Mouse (Mus musculus) CH12.LX (cell line): ENCODE data around the gene Pip5kl1. TPM values are rescaled to one million over a fixed set of nuclear protein-coding genes. Genes with fewer than 3 reads are reported as not detected.

Source experiments
- DNase-seq: peaks from one replicate; pipeline ENCODE4 v3.0.0-alpha.2; 2013; ENCODE audit errors: extremely low read depth
- H3K27ac ChIP-seq: 2 replicates; pipeline ENCODE4 v1.5.1; 2012; ENCODE audit warnings: low read depth, mild to moderate bottlenecking, control low read depth, moderate library complexity; ENCODE audit not compliant: insufficient read depth
- H3K27me3 ChIP-seq: replicated peaks from 2 replicates; pipeline ENCODE3; 2012; ENCODE audit warnings: inconsistent platforms
- H3K36me3 ChIP-seq, 2 experiments: replicated peaks in 1 of 2; 2 replicates each; pipeline versions ENCODE3 to v1.6.1; 2012; ENCODE audit warnings: inconsistent platforms in 1 of 2, low read length in 1 of 2, mild to moderate bottlenecking in 1 of 2, mixed read lengths in 1 of 2, moderate library complexity in 1 of 2; ENCODE audit not compliant: control insufficient read depth in 1 of 2, insufficient read depth in 1 of 2
- H3K4me1 ChIP-seq, 2 experiments: 2 replicates each; pipeline ENCODE4 v1.6.1; 2012; ENCODE audit warnings: inconsistent platforms in 1 of 2, moderate library complexity in 1 of 2; ENCODE audit not compliant: insufficient read depth in 2 of 2, control insufficient read depth in 1 of 2
- H3K4me2 ChIP-seq: 2 replicates; pipeline ENCODE4 v1.6.1; 2012; ENCODE audit warnings: low read depth, mild to moderate bottlenecking, control low read depth; ENCODE audit not compliant: poor library complexity, insufficient read depth, severe bottlenecking
- H3K4me3 ChIP-seq, 3 experiments: fragments of 150-350 bp in 1 of 3; sonication (generic) in 1 of 3; replicated peaks in 1 of 3; 2 replicates each; pipeline versions ENCODE3 to v1.5.1; 2011 to 2012; ENCODE audit warnings: low read depth in 2 of 3, low read length in 2 of 3, mild to moderate bottlenecking in 2 of 3, moderate library complexity in 2 of 3, control low read depth in 1 of 3, improper control_type of control experiment in 1 of 3, inconsistent platforms in 1 of 3, mixed read lengths in 1 of 3; ENCODE audit not compliant: poor library complexity in 1 of 3
- H3K79me2 ChIP-seq: replicated peaks from 2 replicates; pipeline ENCODE4 v1.6.1; 2012; ENCODE audit warnings: mild to moderate bottlenecking, moderate library complexity; ENCODE audit not compliant: control insufficient read depth, poor library complexity, insufficient read depth, severe bottlenecking; ENCODE audit errors: extremely low read depth
- H3K9ac ChIP-seq: 2 replicates; pipeline ENCODE4 v1.6.1; 2012; ENCODE audit warnings: low read depth, mild to moderate bottlenecking, control low read depth, moderate library complexity; ENCODE audit not compliant: insufficient read depth
- H3K9me3 ChIP-seq: replicated peaks from 2 replicates; pipeline ENCODE3; 2012; ENCODE audit warnings: low read length, inconsistent platforms, mixed read lengths
- BHLHE40 ChIP-seq: IDR thresholded peaks from 2 replicates; pipeline ENCODE4 v1.6.1; 2011; ENCODE audit warnings: mild to moderate bottlenecking, low read depth, low read length, improper control_type of control experiment
- CHD1 ChIP-seq: IDR thresholded peaks from 2 replicates; pipeline ENCODE4 v1.6.1; 2012; ENCODE audit warnings: low read depth, low read length, improper control_type of control experiment, inconsistent platforms
- CHD2 ChIP-seq: IDR thresholded peaks from 2 replicates; pipeline ENCODE4 v1.6.1; 2011; ENCODE audit warnings: low read length, improper control_type of control experiment
- CTCF ChIP-seq, 2 experiments: IDR thresholded peaks in 1 of 2; conservative IDR thresholded peaks in 1 of 2; 2 replicates each; pipeline ENCODE4 v1.5.1; 2011 to 2012; ENCODE audit warnings: low read depth in 2 of 2, low read length in 2 of 2, improper control_type of control experiment in 1 of 2, inconsistent platforms in 1 of 2, mild to moderate bottlenecking in 1 of 2, moderate library complexity in 1 of 2
- ELF1 ChIP-seq: IDR thresholded peaks from 2 replicates; pipeline ENCODE4 v1.6.1; 2014; ENCODE audit warnings: low read depth, mild to moderate bottlenecking, inconsistent platforms, low read length, improper control_type of control experiment
- EP300 ChIP-seq: IDR thresholded peaks from 2 replicates; pipeline ENCODE4 v1.6.1; 2011; ENCODE audit warnings: low read length, improper control_type of control experiment
- ETS1 ChIP-seq: conservative IDR thresholded peaks from 2 replicates; pipeline ENCODE4 v1.6.1; 2012; ENCODE audit warnings: low read depth, mild to moderate bottlenecking, inconsistent platforms, low read length, improper control_type of control experiment, moderate library complexity
- GABPA ChIP-seq: IDR thresholded peaks from 2 replicates; pipeline ENCODE4 v1.6.1; 2012; ENCODE audit warnings: low read depth, low read length, improper control_type of control experiment, inconsistent platforms; ENCODE audit not compliant: insufficient replicate concordance
- HCFC1 ChIP-seq: IDR thresholded peaks from 2 replicates; pipeline ENCODE4 v1.6.1; 2012; ENCODE audit warnings: low read depth, mild to moderate bottlenecking, inconsistent platforms, low read length, improper control_type of control experiment
- IRF4 ChIP-seq: IDR thresholded peaks from 2 replicates; pipeline ENCODE4 v1.6.1; 2014; ENCODE audit warnings: low read depth, mild to moderate bottlenecking, inconsistent platforms, low read length, improper control_type of control experiment
- KAT2A ChIP-seq: IDR thresholded peaks from 2 replicates; pipeline ENCODE4 v1.6.1; 2012; ENCODE audit warnings: low read length, improper control_type of control experiment, inconsistent platforms; ENCODE audit not compliant: insufficient replicate concordance
- MAX ChIP-seq: IDR thresholded peaks from 2 replicates; pipeline ENCODE4 v1.6.1; 2011; ENCODE audit warnings: low read length, improper control_type of control experiment
- MAZ ChIP-seq: IDR thresholded peaks from 2 replicates; pipeline ENCODE4 v1.6.1; 2012; ENCODE audit warnings: low read depth, mild to moderate bottlenecking, inconsistent platforms, low read length, improper control_type of control experiment, moderate library complexity
- MEF2A ChIP-seq: IDR thresholded peaks from 2 replicates; pipeline ENCODE4 v1.6.1; 2014; ENCODE audit warnings: low read depth, mild to moderate bottlenecking, inconsistent platforms, low read length, improper control_type of control experiment, borderline replicate concordance
- MXI1 ChIP-seq: IDR thresholded peaks from 2 replicates; pipeline ENCODE4 v1.6.1; 2011; ENCODE audit warnings: mild to moderate bottlenecking, low read depth, low read length, improper control_type of control experiment
- NELFE ChIP-seq: IDR thresholded peaks from 2 replicates; pipeline ENCODE4 v1.6.1; 2011; ENCODE audit warnings: low read depth, low read length, improper control_type of control experiment
- NRF1 ChIP-seq: IDR thresholded peaks from 2 replicates; pipeline ENCODE4 v1.6.1; 2014; ENCODE audit warnings: low read depth, mild to moderate bottlenecking, inconsistent platforms, low read length, improper control_type of control experiment, moderate library complexity
- POLR2A ChIP-seq: IDR thresholded peaks from 2 replicates; pipeline ENCODE4 v1.6.1; 2011; ENCODE audit warnings: low read depth, mild to moderate bottlenecking, improper control_type of control experiment, low read length
- POLR2AphosphoS2 ChIP-seq: IDR thresholded peaks from 2 replicates; pipeline ENCODE4 v1.6.1; 2011; ENCODE audit warnings: low read depth, low read length, improper control_type of control experiment
- RAD21 ChIP-seq: IDR thresholded peaks from 2 replicates; pipeline ENCODE4 v1.6.1; 2011; ENCODE audit warnings: low read depth, mild to moderate bottlenecking, low read length, improper control_type of control experiment, moderate library complexity
- RCOR1 ChIP-seq: conservative IDR thresholded peaks from 2 replicates; pipeline ENCODE4 v1.6.1; 2012; ENCODE audit warnings: low read depth, mild to moderate bottlenecking, inconsistent platforms, low read length, improper control_type of control experiment
- SIN3A ChIP-seq: IDR thresholded peaks from 2 replicates; pipeline ENCODE4 v1.6.1; 2012; ENCODE audit warnings: low read length, improper control_type of control experiment, inconsistent platforms
- SMC3 ChIP-seq: IDR thresholded peaks from 2 replicates; pipeline ENCODE4 v1.6.1; 2011; ENCODE audit warnings: low read depth, low read length, improper control_type of control experiment
- TBP ChIP-seq: conservative IDR thresholded peaks from 2 replicates; pipeline ENCODE4 v1.6.1; 2011; ENCODE audit warnings: low read depth, low read length, improper control_type of control experiment
- TCF12 ChIP-seq: IDR thresholded peaks from 2 replicates; pipeline ENCODE4 v1.6.1; 2014; ENCODE audit warnings: low read depth, mild to moderate bottlenecking, inconsistent platforms, low read length, improper control_type of control experiment
- UBTF ChIP-seq: IDR thresholded peaks from 2 replicates; pipeline ENCODE4 v1.6.1; 2012; ENCODE audit warnings: low read depth, mild to moderate bottlenecking, inconsistent platforms, low read length, improper control_type of control experiment, moderate library complexity
- USF1 ChIP-seq: IDR thresholded peaks from 2 replicates; pipeline ENCODE4 v1.6.1; 2014; ENCODE audit warnings: low read depth, mild to moderate bottlenecking, inconsistent platforms, low read length, improper control_type of control experiment
- USF2 ChIP-seq: conservative IDR thresholded peaks from 2 replicates; pipeline ENCODE4 v1.6.1; 2011; ENCODE audit warnings: low read depth, low read length, improper control_type of control experiment
- ZMIZ1 ChIP-seq: IDR thresholded peaks from 2 replicates; pipeline ENCODE4 v1.6.1; 2012; ENCODE audit warnings: low read depth, mild to moderate bottlenecking, inconsistent platforms, low read length, improper control_type of control experiment
- ZNF384 ChIP-seq: IDR thresholded peaks from 2 replicates; pipeline ENCODE4 v1.6.1; 2012; ENCODE audit warnings: low read depth, low read length, improper control_type of control experiment, inconsistent platforms
- dilution Hi-C: fragments of 300-500 bp; cut with MboI; formaldehyde crosslinking; loops from 2 replicates; pipeline ENCODE4 v1.14.3; 2020; ENCODE audit warnings: low sequenced_read_pairs; ENCODE audit not compliant: extremely low pct_unique_long_range_greater_than_20kb, extremely low pct_ligation_motif_present
- in situ Hi-C: fragments of 300-500 bp; cut with MboI; formaldehyde crosslinking; loops from 3 replicates; pipeline ENCODE4 v1.14.3; 2019; ENCODE audit warnings: low sequenced_read_pairs, low pct_ligation_motif_present, low pct_unique_long_range_greater_than_20kb, mixed read lengths
- polyA plus RNA-seq: library from polyadenylated mRNA; unstranded; fragments of >175 nt; gene quantifications from 2 replicates; pipeline ENCODE4 v1.2.1, GENCODE M21; 2012; ENCODE audit warnings: low read depth; ENCODE audit not compliant: insufficient read length
- total RNA-seq, 2 experiments: library from RNA; depleted of rRNA; stranded (reverse); fragments of 300-350 nt in 1 of 2; fragments of >200 nt in 1 of 2; gene quantifications; 2 replicates each; pipeline ENCODE4 v1.2.3; 2012 to 2014

Pip5kl1 gene
- total and polyA plus RNA-seq, 3 experiments: 0.28 to 0.64 (median 0.57) TPM

DNA sequence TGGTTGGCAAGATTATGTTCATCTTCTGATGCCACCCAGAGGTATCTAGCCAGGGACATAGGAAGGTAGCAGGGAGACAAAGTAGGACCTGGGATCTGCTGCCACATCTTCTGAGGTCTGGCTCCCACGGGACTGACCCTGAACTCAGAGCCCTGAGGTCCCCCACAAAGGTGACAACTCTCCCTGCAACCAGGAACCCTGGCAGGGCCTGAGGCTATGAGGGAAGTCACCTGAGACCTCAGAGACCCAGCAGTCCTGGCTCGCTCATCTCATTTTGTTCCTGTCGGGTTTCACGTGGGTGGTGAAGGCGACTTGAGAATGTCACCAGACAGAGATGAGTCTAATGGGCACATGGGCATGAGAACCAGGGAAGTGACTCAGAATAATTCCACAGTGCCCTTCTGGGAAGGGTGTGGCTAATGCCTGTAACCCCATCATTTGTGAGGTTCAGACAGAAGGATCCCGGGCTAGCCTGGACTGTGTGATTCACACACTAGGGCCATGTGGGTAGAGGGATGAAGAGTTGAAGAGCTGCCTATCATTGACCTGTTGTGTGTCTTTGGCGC, 10.6 kb downstream of the Pip5kl1 start:
- no peaks in the 10 kb centered on the region for H3K9me3 ChIP-seq
- in situ Hi-C loops: loop anchor here (5.0 kb wide), 1 partner anchor 97 kb away; no protein-coding TSS in a partner anchor
- H3K27ac ChIP-seq: no peak overlapping the region
- H3K36me3 ChIP-seq: peaks cover 10 to 18% of the 10 kb centered on the region in 2 experiments
- H3K4me3 ChIP-seq: no peak overlapping the region
- no peak overlapping the region for H3K4me2 ChIP-seq
- peaks cover 20 to 32% of the 10 kb centered on the region in 2 experiments for H3K4me1 ChIP-seq
- no peak overlapping the region for H3K9ac ChIP-seq
- no peak for DNase-seq
- peaks cover 32% of the 10 kb centered on the region for H3K79me2 ChIP-seq
- TF ChIP-seq MXI1: no peak
- no peak for TF ChIP-seq MAX
- no peak for TF ChIP-seq SMC3
- TF ChIP-seq ETS1: no peak
- TF ChIP-seq POLR2A: no peak
- TF ChIP-seq SIN3A: no peak
- no peak for TF ChIP-seq NELFE
- TF ChIP-seq CHD2: no peak
- TF ChIP-seq EP300: no peak
- TF ChIP-seq MEF2A: no peak
- TF ChIP-seq RAD21: no peak
- TF ChIP-seq BHLHE40: no peak
- TF ChIP-seq CTCF (conservative IDR thresholded peaks at IDR 0.05 in 1 of 2, IDR thresholded peaks at IDR 0.05 in 1 of 2; ENCODE audit: low read depth in 2 of 2, low read length in 2 of 2): no peak
- no peak for TF ChIP-seq ZMIZ1
- no peak for TF ChIP-seq NRF1
- no peak for TF ChIP-seq ZNF384
- TF ChIP-seq CHD1: no peak
- no peak for TF ChIP-seq USF2
- TF ChIP-seq, all 38 proteins: peak for 0
- H3K27me3 ChIP-seq: no peaks in the 10 kb centered on the region
- dilution Hi-C loops: no loop called here

DNA sequence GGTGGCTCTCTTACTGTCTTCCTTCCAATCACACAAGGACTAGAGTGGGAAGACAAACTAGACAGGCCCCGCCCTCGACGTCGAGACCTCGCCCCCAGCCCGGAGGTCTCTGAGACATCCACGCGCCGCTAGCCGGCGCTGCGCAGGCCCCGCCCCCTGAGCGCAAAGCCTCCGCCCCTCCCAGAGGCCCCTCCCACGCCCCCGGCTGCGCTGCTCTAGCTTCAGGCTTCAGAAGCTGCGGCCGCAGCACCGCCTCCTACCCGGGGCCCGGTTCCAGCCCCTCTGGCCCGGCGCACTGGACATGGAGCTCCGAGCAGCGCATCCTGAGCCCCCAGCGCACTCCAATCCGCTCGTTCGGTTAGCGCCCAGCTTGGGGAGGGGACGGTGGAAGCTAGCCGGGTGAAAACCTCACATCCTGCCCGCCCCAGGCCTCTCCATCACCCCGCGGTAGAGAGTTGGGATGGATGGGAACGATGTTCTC, 12.3 kb downstream of the Pip5kl1 start, which contains the start of gene St6galnac4:
Gene St6galnac4, plus strand, starts transcription at position 225 of the 481 bp plus-strand sequence.
- peak; percentile 93 for DNase-seq
- H3K9me3 ChIP-seq: no peaks in the 10 kb centered on the region
- H3K27ac ChIP-seq: peak within 1 kb of the TSS; percentile 67
- peaks cover 34% of the 10 kb centered on the region for H3K79me2 ChIP-seq
- peaks cover 13 to 27% of the 10 kb centered on the region in 2 experiments for H3K36me3 ChIP-seq
- H3K4me2 ChIP-seq: peak within 1 kb of the TSS; percentile 86
- dilution Hi-C loops: no loop called here
- H3K9ac ChIP-seq: peak within 1 kb of the TSS; percentile 81
- peak within 1 kb of the TSS; percentile 72 to 97 (median 82) for H3K4me3 ChIP-seq
- H3K27me3 ChIP-seq: no peaks in the 10 kb centered on the region
- in situ Hi-C loops: loop anchor here (5.0 kb wide), 1 partner anchor 95 kb away; no protein-coding TSS in a partner anchor
- peaks cover 20 to 35% of the 10 kb centered on the region in 2 experiments for H3K4me1 ChIP-seq
- no peak for TF ChIP-seq SMC3
- TF ChIP-seq MXI1: peak; percentile 48; the same call in 1 of the 2 replicates
- no peak for TF ChIP-seq CHD2
- TF ChIP-seq RCOR1: no peak
- peak; percentile 79 for TF ChIP-seq POLR2A
- TF ChIP-seq POLR2AphosphoS2: no peak
- TF ChIP-seq NELFE: peak; percentile 70
- TF ChIP-seq KAT2A: no peak
- TF ChIP-seq MEF2A: no peak; the same call in 1 of the 2 replicates
- TF ChIP-seq GABPA: no peak
- no peak for TF ChIP-seq ZNF384
- TF ChIP-seq USF1: no peak
- TF ChIP-seq CHD1: 0 out of 2 replicates have a peak, but pooled peaks have one; percentile 10
- peak; percentile 78 for TF ChIP-seq NRF1
- peak; percentile 59 for TF ChIP-seq ELF1
- no peak for TF ChIP-seq IRF4
- peak; percentile 90 for TF ChIP-seq UBTF
- TF ChIP-seq SIN3A: no peak; the same call in 1 of the 2 replicates
- no peak for TF ChIP-seq HCFC1
- peak; percentile 64; the same call in 1 of the 2 replicates for TF ChIP-seq MAZ
- no peak for TF ChIP-seq EP300
- TF ChIP-seq TCF12: peak; percentile 55; the same call in 1 of the 2 replicates
- TF ChIP-seq TBP: no peak
- peak in 1 of 2 experiments; percentile 59; a peak in 2 of 4 replicates for TF ChIP-seq CTCF (conservative IDR thresholded peaks at IDR 0.05 in 1 of 2, IDR thresholded peaks at IDR 0.05 in 1 of 2; ENCODE audit: low read depth in 2 of 2, low read length in 2 of 2)
